Mouse (Mus musculus): ENCODE measurements around the gene Olfr740. TPM values are rescaled to one million over a fixed set of nuclear protein-coding genes. Genes with fewer than 3 reads are reported as not detected.

The Olfr740 gene
- not detected in 2 replicates for polyA plus RNA-seq (2015; fragmentation: Nextera tagmentation; extraction: Ambion mirVana)

GRCm38 (mm10) chr14:50445245-50445644 is at the start of gene Olfr740:
Gene Olfr740 (plus strand): TSS chr14:50445545.
- Histone ChIP-seq H3K9me3 (replicated peaks; ENCODE audit: control insufficient read depth, low read length) (no peaks in the 10 kb centered on the region), H3K27ac (ENCODE audit: low read length) (no peak within 1 kb of the TSS), H3K4me3 (replicated peaks; ENCODE audit: low read length) (no peak within 1 kb of the TSS), H3K4me2 (ENCODE audit: low read depth, low read length) (no peak within 1 kb of the TSS), H3K4me1 (ENCODE audit: control insufficient read depth, insufficient read depth, low read length) (no peaks in the 10 kb centered on the region), H3K27me3 (ENCODE audit: control insufficient read depth, insufficient read depth, low read length) (no peaks in the 10 kb centered on the region), H3K36me3 (ENCODE audit: control insufficient read depth, insufficient read depth, low read length) (no peaks in the 10 kb centered on the region), H3K9ac (ENCODE audit: low read length) (no peak within 1 kb of the TSS)
- ATAC-seq (ENCODE audit: insufficient read depth, low FRiP score), result no peak
- 79% methylated on average over 3 of the region's 3 CpGs for WGBS

DNA sequence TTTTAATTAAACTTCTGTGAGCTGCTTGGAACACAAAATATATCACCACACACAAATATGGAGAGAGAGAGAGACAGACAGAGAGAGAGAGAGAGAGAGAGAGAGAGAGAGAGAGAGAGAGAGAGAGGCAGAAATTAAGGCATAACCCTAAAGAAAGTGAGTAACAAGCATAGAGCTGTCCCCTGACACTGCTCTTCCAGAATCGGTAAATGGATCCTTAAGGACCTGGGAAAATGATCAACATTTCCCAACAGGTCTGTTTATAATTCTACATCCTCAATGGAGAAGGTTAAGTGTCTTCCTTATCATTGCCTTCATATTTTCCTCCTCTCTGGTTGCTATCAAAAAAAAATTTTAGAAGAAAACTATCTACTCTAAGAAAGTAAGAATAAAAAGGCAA is 38.1 kb upstream of the Olfr740 start, which contains the start of gene Olfr738:
TSS of gene Olfr738 (plus strand) at position 301 of the 400 bp plus-strand sequence.
- Histone ChIP-seq H3K4me1 (ENCODE audit: control insufficient read depth, insufficient read depth, low read length) (no peaks in the 10 kb centered on the region), H3K4me2 (ENCODE audit: low read depth, low read length) (no peak within 1 kb of the TSS), H3K9me3 (replicated peaks; ENCODE audit: control insufficient read depth, low read length) (no peaks in the 10 kb centered on the region), H3K27ac (ENCODE audit: low read length) (no peak within 1 kb of the TSS), H3K4me3 (replicated peaks; ENCODE audit: low read length) (no peak within 1 kb of the TSS), H3K27me3 (ENCODE audit: control insufficient read depth, insufficient read depth, low read length) (no peaks in the 10 kb centered on the region), H3K9ac (ENCODE audit: low read length) (no peak within 1 kb of the TSS), H3K36me3 (ENCODE audit: control insufficient read depth, insufficient read depth, low read length) (no peaks in the 10 kb centered on the region)
- ATAC-seq (ENCODE audit: insufficient read depth, low FRiP score), result no peak
- 75% methylated on average over 1 of the region's 1 CpGs for WGBS

GRCm38 (mm10) chr14:50418326-50418725 is 27.0 kb upstream of the Olfr740 start, which contains the start of gene Olfr739:
Gene Olfr739 (plus strand): TSS chr14:50418626.
- H3K4me2 ChIP-seq (ENCODE audit: low read depth, low read length), result no peak within 1 kb of the TSS
- H3K36me3 ChIP-seq (ENCODE audit: control insufficient read depth, insufficient read depth, low read length), result no peaks in the 10 kb centered on the region
- no peak within 1 kb of the TSS for H3K27ac ChIP-seq (ENCODE audit: low read length)
- H3K4me1 ChIP-seq (ENCODE audit: control insufficient read depth, insufficient read depth, low read length), result no peaks in the 10 kb centered on the region
- no peaks in the 10 kb centered on the region for H3K27me3 ChIP-seq (ENCODE audit: control insufficient read depth, insufficient read depth, low read length)
- no peak within 1 kb of the TSS for H3K4me3 ChIP-seq (replicated peaks; ENCODE audit: low read length)
- no peak within 1 kb of the TSS for H3K9ac ChIP-seq (ENCODE audit: low read length)
- 54% methylated on average over 2 of the region's 2 CpGs for WGBS
- no peak for ATAC-seq (ENCODE audit: insufficient read depth, low FRiP score)
- H3K9me3 ChIP-seq (replicated peaks; ENCODE audit: control insufficient read depth, low read length), result no peaks in the 10 kb centered on the region

- 69% methylated on average over 2 of the region's 2 CpGs for WGBS
- Histone ChIP-seq H3K9ac (ENCODE audit: low read length) (no peak within 1 kb of the TSS), H3K4me2 (ENCODE audit: low read depth, low read length) (no peak within 1 kb of the TSS), H3K36me3 (ENCODE audit: control insufficient read depth, insufficient read depth, low read length) (no peaks in the 10 kb centered on the region), H3K27ac (ENCODE audit: low read length) (no peak within 1 kb of the TSS), H3K9me3 (replicated peaks; ENCODE audit: control insufficient read depth, low read length) (no peaks in the 10 kb centered on the region), H3K4me1 (ENCODE audit: control insufficient read depth, insufficient read depth, low read length) (no peaks in the 10 kb centered on the region), H3K4me3 (replicated peaks; ENCODE audit: low read length) (no peak within 1 kb of the TSS), H3K27me3 (ENCODE audit: control insufficient read depth, insufficient read depth, low read length) (no peaks in the 10 kb centered on the region)
- ATAC-seq (ENCODE audit: insufficient read depth, low FRiP score), result no peak
These were observed 27.1 kb downstream of the Olfr740 start, which contains the start of gene Olfr741 for GRCm38 (mm10) chr14:50472438-50472837. Gene Olfr741 (plus strand): TSS chr14:50472738.

DNA sequence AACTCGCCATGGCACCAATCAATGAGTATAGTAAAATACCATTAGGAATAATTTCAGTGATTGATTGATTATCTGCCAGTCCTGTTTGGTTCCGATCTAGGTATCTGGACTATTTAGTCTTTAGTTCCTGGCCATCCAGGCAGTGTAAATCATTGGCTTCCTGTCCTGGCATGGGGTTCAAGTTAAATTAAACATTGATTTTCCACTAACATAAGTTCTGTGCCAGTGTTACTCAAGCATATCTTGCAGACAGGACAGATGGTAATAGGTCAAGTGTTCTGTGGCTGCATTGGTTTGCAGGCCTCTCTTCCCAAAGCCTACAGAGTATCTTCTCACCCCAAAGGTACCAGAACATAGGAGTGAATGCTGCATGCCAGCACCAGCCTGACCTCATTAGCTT is 33.1 kb downstream of the Olfr740 start:
- Histone ChIP-seq H3K9me3 (replicated peaks; ENCODE audit: control insufficient read depth, low read length) (no peaks in the 10 kb centered on the region), H3K27ac (ENCODE audit: low read length) (no peak overlapping the region), H3K4me2 (ENCODE audit: low read depth, low read length) (no peak overlapping the region), H3K36me3 (ENCODE audit: control insufficient read depth, insufficient read depth, low read length) (no peaks in the 10 kb centered on the region), H3K27me3 (ENCODE audit: control insufficient read depth, insufficient read depth, low read length) (no peaks in the 10 kb centered on the region), H3K9ac (ENCODE audit: low read length) (no peak overlapping the region), H3K4me1 (ENCODE audit: control insufficient read depth, insufficient read depth, low read length) (no peaks in the 10 kb centered on the region), H3K4me3 (replicated peaks; ENCODE audit: low read length) (no peak overlapping the region)
- 53% methylated on average over 2 of the region's 2 CpGs for WGBS
- no peak for ATAC-seq (ENCODE audit: insufficient read depth, low FRiP score)

GRCm38 (mm10) chr14:50503300-50503699 is 58.0 kb downstream of the Olfr740 start, which contains the start of gene Olfr742:
Gene Olfr742 (plus strand): TSS chr14:50503600.
- H3K36me3 ChIP-seq (ENCODE audit: control insufficient read depth, insufficient read depth, low read length), result no peaks in the 10 kb centered on the region
- WGBS, result 64% methylated on average over 2 of the region's 2 CpGs
- ATAC-seq (ENCODE audit: insufficient read depth, low FRiP score), result no peak

More at GRCm38 (mm10) chr14:50503300-50503699, 58.0 kb downstream of the Olfr740 start, which contains the start of gene Olfr742:
- H3K27me3 ChIP-seq (ENCODE audit: control insufficient read depth, insufficient read depth, low read length), result no peaks in the 10 kb centered on the region
- no peak within 1 kb of the TSS for H3K4me3 ChIP-seq (replicated peaks; ENCODE audit: low read length)
- no peaks in the 10 kb centered on the region for H3K9me3 ChIP-seq (replicated peaks; ENCODE audit: control insufficient read depth, low read length)
- no peak within 1 kb of the TSS for H3K27ac ChIP-seq (ENCODE audit: low read length)
- no peaks in the 10 kb centered on the region for H3K4me1 ChIP-seq (ENCODE audit: control insufficient read depth, insufficient read depth, low read length)
- H3K4me2 ChIP-seq (ENCODE audit: low read depth, low read length), result no peak within 1 kb of the TSS
- H3K9ac ChIP-seq (ENCODE audit: low read length), result no peak within 1 kb of the TSS

Other genes starting within 250 kb of the Olfr740 start
- gene Olfr731, start 203.7 kb upstream of the Olfr740 start, polyA plus RNA-seq (2015; fragmentation: Nextera tagmentation; extraction: Ambion mirVana), result not detected in 2 replicates
- gene Olfr732, start 161.3 kb upstream of the Olfr740 start, polyA plus RNA-seq (2015; fragmentation: Nextera tagmentation; extraction: Ambion mirVana), result not detected in 2 replicates
- gene Olfr733, start 144.0 kb upstream of the Olfr740 start, polyA plus RNA-seq (2015; fragmentation: Nextera tagmentation; extraction: Ambion mirVana), result not detected in 2 replicates
- gene Olfr734, start 118.8 kb upstream of the Olfr740 start, polyA plus RNA-seq (2015; fragmentation: Nextera tagmentation; extraction: Ambion mirVana), result not detected in 2 replicates
- gene Olfr735, start 96.7 kb upstream of the Olfr740 start, polyA plus RNA-seq (2015; fragmentation: Nextera tagmentation; extraction: Ambion mirVana), result not detected in 2 replicates
- gene Tlr11, start 87.6 kb upstream of the Olfr740 start, polyA plus RNA-seq (2015; fragmentation: Nextera tagmentation; extraction: Ambion mirVana), result not detected in 2 replicates
- not detected in 2 replicates for gene Olfr736, start 64.4 kb upstream of the Olfr740 start, polyA plus RNA-seq (2015; fragmentation: Nextera tagmentation; extraction: Ambion mirVana)
- not detected in 2 replicates for gene Olfr738, start 38.0 kb upstream of the Olfr740 start, polyA plus RNA-seq (2015; fragmentation: Nextera tagmentation; extraction: Ambion mirVana)
- not detected in 2 replicates for gene Olfr739, start 26.9 kb upstream of the Olfr740 start, polyA plus RNA-seq (2015; fragmentation: Nextera tagmentation; extraction: Ambion mirVana)
- gene Olfr741, start 27.2 kb downstream of the Olfr740 start, polyA plus RNA-seq (2015; fragmentation: Nextera tagmentation; extraction: Ambion mirVana), result not detected in 2 replicates
- not detected in 2 replicates for gene Olfr742, start 58.1 kb downstream of the Olfr740 start, polyA plus RNA-seq (2015; fragmentation: Nextera tagmentation; extraction: Ambion mirVana)
- gene Olfr743, start 76.3 kb downstream of the Olfr740 start, polyA plus RNA-seq (2015; fragmentation: Nextera tagmentation; extraction: Ambion mirVana), result not detected in 2 replicates
- gene Olfr744, start 169.3 kb downstream of the Olfr740 start, polyA plus RNA-seq (2015; fragmentation: Nextera tagmentation; extraction: Ambion mirVana), result not detected in 2 replicates
- gene Olfr745, start 193.8 kb downstream of the Olfr740 start, polyA plus RNA-seq (2015; fragmentation: Nextera tagmentation; extraction: Ambion mirVana), result not detected in 2 replicates
- not detected in 2 replicates for gene Olfr746, start 201.5 kb downstream of the Olfr740 start, polyA plus RNA-seq (2015; fragmentation: Nextera tagmentation; extraction: Ambion mirVana)
- gene Olfr747, start 247.7 kb downstream of the Olfr740 start, polyA plus RNA-seq (2015; fragmentation: Nextera tagmentation; extraction: Ambion mirVana), result not detected in 2 replicates

Measured in stomach, embryonic 16.5 days (tissue).